In the genomic region with DNA sequence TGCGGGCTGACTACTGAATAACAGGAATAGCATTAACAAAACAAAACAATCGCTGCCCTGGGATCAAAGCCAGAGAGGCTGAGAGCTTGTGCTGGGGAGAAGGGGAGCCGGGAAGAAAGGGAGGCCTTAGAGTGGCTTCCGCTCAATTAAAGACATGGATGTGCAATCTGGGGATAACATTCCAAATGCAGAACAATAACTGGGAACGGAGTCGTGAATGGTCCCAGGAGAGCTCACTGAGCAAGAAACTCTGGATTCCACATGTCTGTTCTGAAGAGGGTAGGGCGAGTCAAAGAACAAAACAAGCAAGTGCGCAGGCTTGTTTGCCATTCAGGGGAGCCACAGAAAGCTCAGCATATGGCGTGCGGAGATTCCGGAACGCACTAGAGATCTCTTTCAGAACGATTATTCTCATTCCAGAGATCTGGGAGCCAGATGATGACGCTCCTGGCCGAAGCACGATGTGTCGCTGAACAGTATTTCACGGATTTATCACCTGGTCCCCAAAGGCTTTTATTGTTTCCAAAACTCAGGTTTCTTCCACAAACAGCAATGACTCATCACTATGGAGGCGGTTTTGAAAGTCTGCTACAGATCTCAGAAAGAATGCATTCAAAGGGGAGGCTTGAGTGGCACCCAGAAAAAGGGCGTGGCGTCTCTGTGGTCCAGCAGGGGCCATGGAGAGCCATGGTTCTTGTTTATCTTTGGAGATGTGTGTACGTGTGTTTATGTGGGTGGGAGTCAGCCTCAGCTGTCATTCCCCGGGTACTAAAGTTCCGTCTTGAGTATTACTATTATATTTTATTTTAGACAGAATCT, we compare ENCODE assay signal across 8 mouse cellular contexts.
DNase-seq lines count a peak whose midpoint lies in the region; ATAC-seq lines count a peak whose summit lies in the region.

No protein-coding gene starts in this region.

- intact Hi-C loops in left cerebral cortex, postnatal 14 days (cut with DNase I) = no loop called here

- peak; percentile 70 for ATAC-seq in frontal cortex, adult (ENCODE audit: low TSS enrichment)

- no peak for DNase-seq in frontal cortex, postnatal 14 days (ENCODE audit: low spot score in 2 of 2)
- peak; percentile 86 for DNase-seq in Muller cell, postnatal 12 days (ENCODE audit: inconsistent ontology term)
- DNase-seq in gastrocnemius, adult 18-20 months (ENCODE audit: low spot score) = peak; percentile 22
- peak; percentile 20 to 31 for DNase-seq in left cerebral cortex, postnatal 14 days (ENCODE audit: low spot score in 2 of 2)
- DNase-seq in right cerebral cortex, postnatal 25 days = peak; percentile 50
- DNase-seq in testis, postnatal 10 days (ENCODE audit: low spot score) = no peak
- DNase-seq in spleen, adult 18-20 months = no peak

Comparison
In these comparisons a context has a peak if more than half of its experiments do, and no peak if none do; other contexts are left out.
1. DNase-seq: peak in Muller cell, postnatal 12 days (single experiment), gastrocnemius, adult 18-20 months (single experiment), left cerebral cortex, postnatal 14 days (2 of 2) and right cerebral cortex, postnatal 25 days (single experiment); none in frontal cortex, postnatal 14 days (0 of 2), testis, postnatal 10 days (single experiment) and spleen, adult 18-20 months (0 of 2).